Mouse (Mus musculus) thymus, adult 2 months (tissue): ENCODE data around the gene Arntl2.

Experiments used
- CTCF ChIP-seq: fragments of 200-500 bp; IDR thresholded peaks from 2 replicates; pipeline ENCODE4 v1.5.1; 2012; ENCODE audit warnings: mild to moderate bottlenecking, control low read depth, low read length, moderate library complexity, borderline replicate concordance; ENCODE audit not compliant: control insufficient read depth, poor library complexity, insufficient read depth; ENCODE audit errors: extremely low read depth
- POLR2A ChIP-seq: fragments of 200-500 bp; IDR thresholded peaks from 2 replicates; pipeline ENCODE4 v1.6.1; 2012; ENCODE audit warnings: mild to moderate bottlenecking, low read length, control low read depth, moderate library complexity; ENCODE audit not compliant: control insufficient read depth, poor library complexity, insufficient read depth; ENCODE audit errors: extremely low read depth

DNA sequence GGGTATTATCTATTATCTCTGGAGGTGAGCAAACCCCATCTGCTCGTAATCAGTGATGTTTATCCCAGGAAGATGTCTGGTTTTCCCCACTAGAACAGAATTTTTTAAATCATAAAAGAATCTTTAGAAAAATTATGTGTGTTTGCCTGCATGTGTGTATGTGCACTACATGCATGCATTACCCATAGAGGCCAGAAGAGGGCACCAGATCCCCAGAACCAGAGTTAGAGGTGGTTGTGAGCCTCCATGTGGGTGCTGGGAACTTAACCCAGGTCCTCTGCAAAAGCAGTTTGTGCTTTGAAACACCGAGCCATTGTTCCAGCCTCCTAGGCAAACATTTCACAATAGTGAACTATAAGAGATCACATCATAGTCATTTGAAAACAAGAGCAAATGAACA is 81.0 kb downstream of the Arntl2 start:
- TF ChIP-seq CTCF (no peak), POLR2A (no peak)
